Mouse (Mus musculus) heart, postnatal 4 days (tissue): Measurements from ENCODE around the gene Pde6h. TPM values are rescaled to one million over a fixed set of nuclear protein-coding genes. Genes with fewer than 3 reads are reported as not detected.

Experiments
- total RNA-seq, 2 experiments: library from RNA; stranded (reverse); gene quantifications; 2 replicates each; pipeline ENCODE4 v1.2.3; 2021

The Pde6h gene
- total RNA-seq, 2 experiments from 2014 or later: not detected

Other genes starting within 250 kb of the Pde6h start
- gene Gucy2c, start 142.1 kb upstream of the Pde6h start, total RNA-seq: not detected
- 10 to 100 TPM; 32.8 to 34.4 TPM for gene Hist4h4, start 119.4 kb upstream of the Pde6h start, total RNA-seq
- 10 to 100 TPM; 28.1 to 33.6 TPM for gene H2afj, start 115.6 kb upstream of the Pde6h start, total RNA-seq
- gene BC049715, start 96.2 kb upstream of the Pde6h start, total RNA-seq: 1 to 10 TPM; 2.1 to 2.5 TPM
- 10 to 100 TPM; 89.9 to 90.8 TPM for gene Wbp11, start 95.6 kb upstream of the Pde6h start, total RNA-seq
- gene Smco3, start 88.4 kb upstream of the Pde6h start, total RNA-seq: under 1 TPM in 1 of 2 experiments, not detected in 1; 0.20 TPM
- 10 to 100 TPM in 1 of 2 experiments, 1 to 10 TPM in 1; 7.0 to 10.5 TPM for gene Art4, start 66.1 kb upstream of the Pde6h start, total RNA-seq
- 100 to 1,000 TPM; 188 to 201 TPM for gene Mgp, start 48.0 kb upstream of the Pde6h start, total RNA-seq
- gene Erp27, start 1.7 kb upstream of the Pde6h start, total RNA-seq: under 1 TPM in 1 of 2 experiments, not detected in 1; 0.20 TPM
- gene Arhgdib, start 18.1 kb downstream of the Pde6h start, total RNA-seq: 10 to 100 TPM; 33.6 to 39.4 TPM
- 1 to 10 TPM; 7.0 to 9.1 TPM for gene Rerg, start 246.7 kb downstream of the Pde6h start, total RNA-seq